Mouse (Mus musculus) T-cell, adult 2 months (primary cell): Measurements from ENCODE around the gene Avil.
A peak's percentile ranks its signal among the peaks of the same experiment; 100 is the strongest.

Experiments
- DNase-seq: peaks from one replicate; pipeline ENCODE4 v3.0.0; 2022; ENCODE audit warnings: low spot score

Avil gene

DNA sequence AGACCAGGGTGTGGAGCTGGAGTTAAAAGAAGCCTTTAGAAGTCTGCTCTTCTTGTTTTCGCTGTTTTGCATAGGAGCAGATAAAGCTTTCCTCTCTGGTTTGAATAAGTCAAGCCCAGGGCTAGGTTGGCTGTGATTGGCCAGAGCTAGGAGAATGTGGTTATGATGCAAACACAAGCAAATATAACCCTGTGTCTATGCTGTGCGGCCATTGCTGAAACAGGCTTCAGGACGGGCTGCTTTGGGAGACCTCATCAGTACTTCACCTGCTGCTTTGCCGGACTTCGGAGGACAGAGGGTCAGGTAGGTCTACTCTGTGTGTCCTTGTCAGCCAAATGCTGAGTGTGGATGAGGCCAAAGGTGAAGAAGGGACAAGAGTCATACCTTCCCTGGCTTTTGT lies at the start of gene Avil:
Gene Avil, plus strand, starts transcription at position 181 of the 400 bp plus-strand sequence.
- DNase-seq, result no peak

DNA sequence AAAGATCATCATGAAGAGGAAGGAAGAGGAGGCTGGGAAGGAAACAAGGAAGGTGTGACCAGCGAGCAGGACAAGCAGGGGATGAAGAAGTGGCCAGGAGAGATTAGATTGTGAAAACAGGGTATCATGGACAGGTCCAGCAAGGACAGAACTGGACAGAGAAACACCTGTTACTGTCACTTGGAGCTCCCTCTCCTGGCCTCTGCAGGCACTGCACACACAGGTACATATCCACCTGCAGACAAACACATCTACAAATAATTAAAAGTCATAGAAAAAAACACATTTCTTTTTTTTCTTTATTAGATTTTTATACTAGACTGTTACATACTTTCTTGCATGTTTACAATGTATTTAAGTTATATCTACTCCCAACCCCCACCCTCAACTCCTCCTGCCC lies 48.1 kb upstream of the Avil start:
- DNase-seq, result no peak

DNA sequence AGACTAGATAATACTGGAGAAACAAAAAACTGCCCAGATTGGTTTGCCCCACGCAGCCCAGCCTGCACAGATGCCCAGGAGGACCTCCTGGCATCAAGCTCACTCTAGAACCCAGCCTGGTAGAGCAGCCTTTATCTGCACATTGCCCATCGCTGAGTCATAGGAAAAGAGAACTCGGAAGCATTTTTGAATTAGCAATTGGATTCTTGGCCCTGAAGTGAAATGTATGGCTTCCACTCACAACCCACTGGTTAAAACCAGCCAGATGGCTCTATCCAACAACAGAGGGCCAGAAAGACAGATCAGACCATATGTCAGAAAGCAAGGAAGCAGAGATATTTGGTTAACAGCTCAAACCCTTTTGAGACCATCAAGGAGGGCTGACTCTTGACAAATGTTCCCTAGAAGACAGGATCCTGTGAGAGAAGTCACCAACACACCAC lies 47.5 kb upstream of the Avil start:
- no peak for DNase-seq

DNA sequence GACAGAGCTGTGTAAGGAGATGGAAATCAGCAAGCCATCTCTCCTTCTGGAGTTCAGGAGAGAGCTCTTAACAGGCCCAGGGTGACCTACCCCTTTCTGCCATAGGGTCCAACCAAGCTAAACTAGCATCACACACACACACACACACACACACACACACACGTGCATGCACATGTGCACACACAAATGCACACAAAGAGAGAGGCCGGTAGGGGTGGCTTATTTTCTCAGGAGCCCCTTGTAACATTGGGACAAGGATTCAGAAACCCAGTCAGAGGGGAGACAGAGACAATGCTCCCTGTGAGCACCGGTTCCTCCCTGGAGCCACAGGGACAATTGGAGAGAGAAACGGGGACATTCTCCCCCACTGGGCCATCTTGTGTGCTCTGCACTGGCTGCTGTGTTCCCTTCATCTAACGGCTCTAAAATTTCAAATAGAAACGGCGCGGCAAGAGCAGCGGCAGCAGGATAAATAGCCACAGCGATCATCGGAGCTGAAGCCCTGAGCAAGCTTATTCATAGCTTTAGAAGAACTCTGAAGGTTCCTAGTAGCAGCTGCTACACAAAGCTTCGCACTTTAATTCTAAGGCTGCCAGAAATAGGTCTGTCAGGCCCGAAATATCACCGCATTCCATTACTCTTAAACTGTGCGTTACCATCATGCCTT lies 43.7 kb upstream of the Avil start:
- no peak for DNase-seq

DNA sequence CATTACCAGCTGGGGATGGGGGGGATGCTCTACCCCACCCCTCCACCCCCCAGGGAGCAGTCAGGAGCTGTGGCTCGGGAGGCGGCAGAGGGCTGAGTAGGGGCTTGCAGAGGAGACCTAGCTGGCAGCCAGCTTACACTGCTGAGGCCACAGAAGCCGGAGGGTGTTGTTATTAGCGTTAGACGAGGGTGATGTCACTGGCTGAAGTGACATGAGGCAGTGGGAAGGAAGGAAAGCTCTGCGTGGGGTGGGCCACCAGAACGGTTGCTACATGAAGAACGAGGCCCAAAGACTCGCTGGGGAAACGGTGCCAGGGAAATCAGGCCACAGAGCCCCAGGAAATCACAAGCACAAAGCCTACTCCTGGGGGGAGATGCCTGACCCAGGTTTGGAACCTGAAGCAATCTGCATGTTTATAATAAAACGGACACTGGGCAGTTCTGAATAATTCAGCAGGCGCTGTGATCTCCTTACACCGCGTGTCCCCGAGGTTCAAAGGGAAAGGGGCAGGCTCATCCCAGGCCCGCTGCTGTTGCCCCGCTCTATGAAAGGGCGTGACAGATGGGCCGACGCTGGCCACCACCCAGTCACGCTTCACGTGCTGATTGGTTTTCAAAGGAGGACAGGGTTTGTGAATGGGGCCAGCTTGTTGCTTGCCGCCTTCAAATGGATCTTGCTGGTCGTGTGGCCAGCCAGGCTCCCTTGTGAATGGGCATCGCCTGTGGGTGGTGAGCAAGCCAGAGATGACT lies 43.0 kb upstream of the Avil start:
- DNase-seq, result no peak

DNA sequence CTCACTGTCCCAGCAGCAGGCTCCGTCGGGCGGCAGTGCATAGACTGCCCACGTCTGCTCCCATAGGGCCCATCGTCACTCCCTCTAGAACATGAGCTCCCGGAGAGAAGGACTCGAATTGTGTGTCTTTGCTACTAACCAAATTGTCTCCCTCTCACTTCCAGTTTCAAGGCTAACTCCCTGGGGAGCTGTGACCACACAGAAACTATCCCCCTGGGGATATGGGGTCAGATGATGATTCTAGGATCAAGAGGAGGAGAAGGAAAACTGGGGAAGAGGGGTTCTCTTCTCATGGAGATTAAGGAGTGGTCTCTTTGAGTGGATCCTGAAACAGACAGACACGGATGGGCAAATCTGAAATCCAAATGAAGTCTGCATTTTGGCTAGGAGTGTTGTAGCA lies 40.0 kb upstream of the Avil start:
- no peak for DNase-seq

DNA sequence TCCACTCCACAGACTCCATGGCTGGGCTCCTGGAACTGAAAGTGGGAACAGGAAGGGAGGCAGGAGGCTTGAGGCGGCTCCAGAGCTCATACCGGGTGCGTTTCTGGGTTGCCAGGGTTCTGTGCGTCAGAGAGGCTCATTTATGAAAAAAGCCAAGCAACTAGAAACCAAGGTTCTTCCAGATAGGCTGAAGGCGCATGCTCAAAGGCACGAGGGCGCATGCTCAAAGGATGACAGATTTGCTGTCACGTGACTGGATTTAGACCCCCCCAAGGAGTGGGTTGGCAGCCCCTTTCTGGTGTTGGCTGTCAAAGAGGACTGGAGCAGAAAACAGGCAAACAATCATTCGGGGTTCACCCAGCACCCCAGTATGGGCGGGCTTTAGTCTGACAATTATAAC lies 38.8 kb upstream of the Avil start:
- no peak for DNase-seq

DNA sequence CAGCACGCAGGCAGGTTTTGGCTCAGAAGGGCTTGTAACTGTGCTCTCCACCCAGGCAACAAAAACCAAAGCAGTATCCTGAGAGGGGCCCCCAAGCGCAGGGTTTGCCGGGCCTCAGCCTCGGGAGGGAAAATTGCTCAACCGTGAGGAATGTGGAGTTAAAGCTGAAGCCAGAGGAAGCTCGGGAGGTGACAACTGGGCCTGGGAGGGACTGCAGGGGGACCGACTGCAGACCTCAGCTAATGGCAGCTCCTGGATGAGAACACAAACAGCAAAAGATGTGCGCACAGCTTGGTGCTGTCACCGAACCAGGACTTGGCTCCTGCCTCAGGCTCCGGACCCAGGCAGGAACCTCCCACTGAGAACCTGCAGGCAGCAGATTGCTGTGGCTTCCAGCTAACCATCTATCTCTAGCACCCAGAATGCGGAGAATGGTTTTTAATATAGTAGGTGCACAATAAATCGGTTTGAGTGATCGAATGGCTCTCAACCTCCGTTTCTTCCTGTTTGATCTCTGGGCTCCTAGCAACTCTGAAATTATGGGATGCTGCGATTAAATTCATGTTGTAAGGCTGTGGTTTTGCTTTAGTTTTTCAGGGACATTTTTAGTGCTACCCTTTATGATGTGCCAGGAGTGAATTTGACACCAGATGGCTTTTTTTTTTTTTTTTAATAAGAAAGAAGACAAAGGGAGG lies 38.1 kb upstream of the Avil start:
- no peak for DNase-seq

DNA sequence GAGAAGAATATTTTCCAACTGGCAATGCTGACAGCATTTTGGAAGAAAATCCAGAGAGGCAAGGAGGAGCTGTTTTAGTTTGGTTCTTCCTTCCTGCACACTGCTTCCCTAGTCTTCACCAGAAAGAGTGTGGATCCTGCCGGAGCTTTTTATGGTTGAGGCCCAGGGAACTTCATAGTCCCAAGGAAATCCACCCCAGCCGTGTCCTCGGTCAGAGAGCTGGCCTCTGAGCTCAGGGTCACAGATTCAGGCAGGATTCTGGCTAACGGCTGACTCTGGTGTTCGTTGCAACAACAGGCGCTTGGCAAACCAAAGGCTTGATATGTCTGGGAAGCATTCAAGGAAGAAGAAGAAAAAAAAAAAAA lies 37.6 kb upstream of the Avil start:
- DNase-seq, result no peak

DNA sequence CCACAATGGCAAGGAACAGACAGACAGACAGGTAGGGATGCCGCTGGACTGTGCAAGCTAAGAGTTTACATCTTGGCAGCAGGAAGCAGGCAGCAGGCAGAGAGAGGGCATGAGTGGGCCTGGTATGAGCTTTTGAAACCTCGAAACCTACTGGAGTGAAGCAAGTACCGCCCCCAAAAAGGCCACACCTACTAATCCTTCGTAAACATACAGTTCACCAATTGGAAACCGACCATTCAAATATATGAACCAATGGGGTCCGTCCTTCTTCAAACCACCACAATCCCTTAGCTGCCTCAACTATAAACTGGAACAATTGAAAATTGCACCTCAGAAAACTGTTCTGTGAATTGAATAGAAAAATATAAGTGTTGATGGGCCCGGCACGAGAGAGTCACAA lies 36.7 kb upstream of the Avil start:
- DNase-seq, result no peak

DNA sequence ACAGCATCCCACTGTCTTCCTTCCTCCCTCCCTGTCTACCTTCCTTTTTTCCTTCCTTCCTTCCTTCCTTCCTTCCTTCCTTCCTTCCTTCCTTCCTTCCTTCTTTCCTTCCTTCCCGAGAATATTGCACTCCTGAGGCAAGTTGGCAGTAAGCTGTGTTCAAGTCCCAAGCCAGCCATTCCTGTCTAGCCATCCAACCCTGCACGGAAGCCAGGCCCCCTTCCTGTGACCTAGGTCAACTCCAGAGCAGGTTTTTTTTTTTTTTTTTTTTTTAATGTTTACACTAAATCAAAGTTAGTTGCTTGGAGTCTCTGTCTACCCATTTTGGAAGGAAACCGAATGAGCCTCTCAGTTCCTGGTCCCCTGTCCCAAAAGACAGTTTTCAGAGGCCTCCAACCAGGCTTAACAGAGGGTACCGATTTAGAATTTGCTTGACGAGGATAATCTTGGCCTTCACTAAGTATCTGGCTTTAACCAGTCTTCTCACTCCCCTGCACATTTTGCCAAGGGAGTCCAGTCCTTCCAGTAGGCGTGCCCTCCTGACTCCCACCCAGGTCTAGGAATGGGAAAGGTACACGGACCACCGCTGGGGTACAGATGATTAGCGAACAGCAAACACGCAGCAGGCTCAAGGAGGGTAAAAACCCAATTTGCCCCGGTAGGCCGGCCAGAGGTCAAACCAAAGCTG lies 29.0 kb upstream of the Avil start:
- DNase-seq, result no peak

DNA sequence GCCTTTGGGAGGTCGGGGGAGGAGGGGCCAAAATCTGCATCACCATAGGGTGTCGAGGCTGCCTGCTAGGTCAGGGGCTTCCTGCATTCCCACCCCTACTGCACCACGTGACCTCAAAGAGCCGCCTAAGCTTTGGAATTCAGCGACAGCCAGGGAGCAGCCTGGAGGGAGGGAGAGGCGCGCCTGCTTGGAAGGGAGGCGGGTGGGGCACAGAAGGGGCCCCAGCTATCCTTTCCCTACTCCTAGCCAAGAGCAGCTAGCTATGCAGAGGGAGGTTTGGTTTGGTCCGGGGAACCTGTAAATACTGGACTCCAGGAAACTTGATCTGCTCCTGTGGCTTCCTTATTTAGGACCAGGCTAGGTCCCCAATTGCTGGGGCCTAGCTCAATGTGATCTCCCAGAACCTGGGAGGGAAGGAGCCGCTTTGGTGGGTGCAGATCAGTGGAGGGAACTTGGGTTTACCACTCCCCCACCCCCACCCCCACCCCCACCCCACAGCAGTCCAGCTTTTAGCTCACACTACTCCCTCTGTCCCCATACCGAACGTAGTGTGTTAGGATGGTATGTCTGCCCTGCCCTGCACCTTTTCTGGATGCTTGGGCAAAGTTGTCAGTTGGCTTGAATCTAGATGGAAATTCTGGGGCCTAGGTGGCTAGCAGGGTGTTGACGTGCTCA lies 28.3 kb upstream of the Avil start:
- DNase-seq, result no peak

DNA sequence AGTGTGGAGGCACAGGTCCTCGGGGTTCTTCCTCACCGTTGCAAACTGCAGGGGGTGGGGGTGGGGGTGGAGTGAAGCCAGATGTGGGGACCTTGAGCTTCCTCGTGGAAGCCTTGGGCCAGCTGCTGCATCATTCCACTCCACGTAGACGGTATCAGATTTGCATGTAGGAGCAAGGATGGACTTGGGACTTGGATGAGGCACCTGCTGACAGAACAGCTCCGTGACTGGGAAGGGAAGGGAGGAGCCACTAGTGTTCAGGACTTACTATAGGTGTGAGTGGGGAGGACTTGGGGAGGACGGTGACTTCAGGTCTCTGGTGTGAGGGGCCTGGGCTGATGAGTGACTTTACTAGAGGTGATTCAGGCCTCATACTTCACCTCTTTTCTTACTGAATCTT lies 27.5 kb upstream of the Avil start:
- DNase-seq, result no peak

DNA sequence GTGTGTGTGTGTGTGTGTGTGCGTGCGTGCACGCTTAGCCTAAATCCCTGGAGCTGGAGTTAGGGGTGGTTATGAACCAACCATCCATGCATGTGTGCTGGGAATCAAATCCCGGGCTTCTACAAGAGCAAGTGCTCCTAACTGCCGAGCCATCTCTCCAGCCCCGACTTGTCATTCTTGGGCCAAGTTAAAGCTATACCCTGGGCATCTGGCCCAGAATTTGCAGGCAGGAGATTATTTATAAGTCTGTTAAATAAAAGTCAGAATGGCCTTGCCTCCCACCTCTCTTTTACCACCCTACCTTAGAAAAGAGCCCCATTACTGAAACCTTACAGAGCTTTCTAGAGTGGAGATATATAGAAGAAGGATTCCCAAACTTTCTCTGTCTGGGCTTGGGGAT lies 24.8 kb upstream of the Avil start:
- no peak for DNase-seq

DNA sequence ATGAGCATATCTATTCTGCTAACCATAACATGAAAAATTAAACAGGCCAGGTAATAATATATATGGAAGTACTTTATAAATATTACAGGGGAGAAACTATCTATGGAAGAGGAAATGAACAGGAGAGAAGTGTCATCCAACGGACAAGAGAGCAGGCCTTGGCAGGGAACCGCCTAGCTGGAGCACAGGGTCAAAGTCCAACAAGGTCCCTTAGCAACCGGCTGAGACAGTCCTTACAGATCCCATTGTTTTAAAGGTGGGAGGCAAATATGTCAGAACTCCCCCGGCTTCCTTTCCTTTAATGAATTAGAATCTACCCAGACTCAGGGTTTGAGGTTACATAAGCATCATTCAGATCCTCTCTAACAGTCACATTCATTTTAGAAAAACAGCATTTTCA lies 23.4 kb upstream of the Avil start:
- DNase-seq, result no peak

DNA sequence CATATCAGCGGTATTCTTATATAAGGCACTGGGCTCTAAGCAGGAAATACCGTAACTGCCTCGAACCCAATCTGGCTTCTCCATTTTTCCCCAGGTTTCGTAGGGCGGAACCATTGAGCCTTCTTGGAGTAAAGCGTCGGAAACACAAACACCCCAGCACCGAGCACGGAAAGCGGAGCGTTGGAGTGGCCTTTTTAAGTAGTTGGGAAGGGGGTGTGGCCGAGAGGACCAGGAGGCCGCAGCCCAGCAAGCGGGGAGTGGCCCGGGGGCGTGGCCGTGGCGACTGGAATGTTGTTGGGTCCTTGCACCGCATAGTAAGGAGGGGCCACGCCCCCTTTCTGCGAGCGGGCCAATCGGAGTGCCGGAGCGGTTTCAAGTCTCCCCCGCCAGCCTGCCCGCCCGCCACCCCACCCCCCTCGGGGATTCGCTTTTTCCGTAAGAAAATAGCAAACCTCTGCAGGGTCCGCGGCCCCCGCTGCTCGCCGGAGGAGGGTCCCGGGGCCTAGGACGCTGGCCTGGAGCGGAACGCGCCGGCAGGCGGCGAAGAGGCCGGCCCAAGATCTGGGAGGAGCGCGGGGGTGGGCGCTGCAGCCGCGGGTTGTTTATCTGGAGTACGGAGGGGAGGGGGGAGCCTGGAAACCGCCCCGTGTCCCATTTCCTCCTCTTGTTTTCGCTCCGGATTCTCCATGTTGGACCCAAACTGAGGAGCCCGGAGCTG lies 22.1 kb upstream of the Avil start, which contains the start of gene Ctdsp2:
Gene Ctdsp2, plus strand, starts transcription at position 441 of the 718 bp plus-strand sequence.
- DNase-seq, result peak; percentile 77

DNA sequence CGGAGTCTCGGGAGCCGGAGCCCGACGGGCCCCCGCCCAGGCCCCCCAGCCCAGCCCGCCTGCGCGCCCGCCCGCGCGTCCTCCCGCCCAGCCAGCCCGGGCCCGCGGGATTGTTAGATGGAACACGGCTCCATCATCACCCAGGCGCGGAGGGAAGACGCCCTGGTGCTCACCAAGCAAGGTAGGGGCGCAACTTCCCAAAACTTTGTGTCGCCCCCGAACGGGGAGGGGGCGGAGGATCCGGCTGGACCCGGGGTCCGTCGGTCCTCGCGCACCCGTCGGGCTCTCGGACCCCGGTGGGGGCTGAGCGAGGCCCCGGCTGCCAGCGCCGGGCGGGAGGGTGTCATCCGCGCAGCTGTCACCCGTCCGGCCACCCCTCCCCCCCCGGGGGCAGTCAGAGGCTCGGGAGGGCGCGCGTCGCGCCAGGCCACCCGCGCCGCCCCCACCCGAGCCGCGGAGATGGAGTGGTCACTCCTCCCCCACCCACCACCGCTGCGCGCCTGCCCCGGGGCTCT lies 21.3 kb upstream of the Avil start:
- DNase-seq, result peak; percentile 26

DNA sequence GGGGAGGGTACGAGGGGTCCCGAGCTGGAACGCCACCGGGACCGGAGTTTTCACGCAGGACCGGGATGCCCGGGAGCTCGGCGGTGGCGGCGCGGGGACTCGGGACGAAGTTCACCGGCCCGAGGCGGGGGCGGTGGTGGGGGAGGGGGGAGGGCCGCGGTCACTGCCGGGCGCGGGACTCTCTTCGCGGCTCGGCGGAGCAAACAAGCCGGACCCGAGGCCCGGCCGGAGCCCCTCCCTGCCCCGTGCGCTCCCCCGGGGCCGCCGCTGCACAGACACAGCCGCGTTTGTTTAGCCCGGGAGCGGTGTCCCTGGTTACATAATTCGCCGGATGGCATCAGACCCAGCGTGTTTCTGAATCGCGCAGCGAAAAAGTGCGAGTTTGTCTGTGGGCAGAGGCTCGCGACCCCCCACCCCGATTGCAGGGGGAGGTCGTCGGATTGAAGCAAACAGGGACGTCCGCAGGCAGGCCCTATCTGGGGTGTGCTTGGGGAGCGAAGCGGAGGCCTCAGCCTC lies 20.8 kb upstream of the Avil start:
- peak; percentile 31 for DNase-seq

DNA sequence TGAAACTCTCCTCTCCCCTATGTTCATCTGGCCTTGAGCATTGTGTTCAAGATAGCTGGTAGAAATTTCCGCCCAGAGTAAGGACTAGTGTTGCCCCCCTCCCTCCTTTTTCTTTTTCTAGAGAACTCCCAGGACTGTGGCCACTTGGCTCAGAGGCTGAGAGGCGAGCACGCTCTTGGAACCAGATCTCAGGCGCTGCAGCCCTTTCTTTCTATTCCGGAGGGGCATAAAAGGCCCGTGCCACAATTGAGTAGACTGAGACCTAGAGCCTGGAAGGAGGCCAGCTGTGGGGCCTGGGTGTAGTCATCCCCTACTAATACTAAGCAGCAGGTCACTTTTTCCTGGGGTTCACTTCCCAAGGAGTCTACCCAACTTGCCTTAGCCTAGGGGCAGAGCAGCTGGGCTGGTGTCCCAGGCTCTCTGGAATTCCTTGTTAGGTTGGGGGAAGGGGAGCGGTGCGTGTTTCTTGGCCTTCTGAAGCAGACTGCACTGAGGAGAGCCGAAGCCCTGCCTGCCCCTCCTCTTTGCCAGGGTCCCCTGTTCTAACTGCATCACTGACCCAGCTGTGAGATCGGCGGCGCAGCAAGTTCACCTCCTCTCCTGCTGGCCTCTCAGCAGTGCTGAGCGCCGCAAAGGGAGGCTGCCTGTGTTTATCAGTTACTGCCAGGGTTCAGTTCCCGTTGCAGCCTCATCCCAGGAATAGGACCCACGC lies 20.1 kb upstream of the Avil start:
- no peak for DNase-seq

DNA sequence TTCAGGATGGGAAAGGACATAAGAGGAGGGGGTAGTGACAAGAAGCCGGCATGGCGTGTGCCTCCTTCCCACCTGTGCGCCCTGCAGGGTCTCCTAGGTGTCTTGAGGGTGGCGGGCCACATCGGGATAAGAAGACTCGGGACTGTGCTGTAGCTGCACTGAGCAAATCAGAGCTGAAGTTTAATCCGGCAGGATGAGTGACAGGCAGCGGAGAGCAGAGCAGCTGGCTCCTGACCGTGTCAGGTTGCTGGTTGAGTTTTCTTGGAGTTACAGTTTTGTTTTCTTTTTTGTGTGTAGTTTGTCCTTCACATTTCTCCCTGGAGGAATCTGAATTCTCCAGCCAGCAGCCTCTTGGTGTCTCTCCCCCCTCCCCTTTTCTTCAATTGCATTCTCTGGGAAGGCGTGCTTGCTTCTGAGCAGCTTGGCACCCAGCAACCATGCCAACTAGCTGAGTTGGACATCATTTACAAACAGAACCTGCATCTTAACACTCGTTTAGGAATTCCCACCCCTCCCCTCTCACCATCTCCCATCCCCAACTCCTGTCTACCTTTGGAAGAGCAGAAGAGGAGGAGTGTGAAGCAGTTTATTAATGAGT lies 19.5 kb upstream of the Avil start:
- DNase-seq, result no peak
